Mouse (Mus musculus) C2C12 (cell line): ENCODE measurements around the gene Slc9a1.

Experiments
- CEBPB ChIP-seq: IDR thresholded peaks from one replicate; pipeline ENCODE4 v1.6.1; 2011; ENCODE audit warnings: low read depth, mild to moderate bottlenecking, control low read depth, moderate library complexity
- CTCF ChIP-seq: IDR thresholded peaks from one replicate; pipeline ENCODE4 v1.5.1; 2011; ENCODE audit not compliant: control insufficient read depth, insufficient read depth, insufficient read length
- FOSL1 ChIP-seq: IDR thresholded peaks from one replicate; pipeline ENCODE4 v1.8.0; 2011; ENCODE audit warnings: mild to moderate bottlenecking, low read length; ENCODE audit not compliant: poor library complexity, insufficient read depth, severe bottlenecking
- MAX ChIP-seq: IDR thresholded peaks from one replicate; pipeline ENCODE4 v1.6.1; 2011; ENCODE audit warnings: mild to moderate bottlenecking, control low read depth
- USF1 ChIP-seq: IDR thresholded peaks from one replicate; pipeline ENCODE4 v1.6.1; 2011; ENCODE audit warnings: low read depth, mild to moderate bottlenecking, control low read depth, moderate library complexity

DNA sequence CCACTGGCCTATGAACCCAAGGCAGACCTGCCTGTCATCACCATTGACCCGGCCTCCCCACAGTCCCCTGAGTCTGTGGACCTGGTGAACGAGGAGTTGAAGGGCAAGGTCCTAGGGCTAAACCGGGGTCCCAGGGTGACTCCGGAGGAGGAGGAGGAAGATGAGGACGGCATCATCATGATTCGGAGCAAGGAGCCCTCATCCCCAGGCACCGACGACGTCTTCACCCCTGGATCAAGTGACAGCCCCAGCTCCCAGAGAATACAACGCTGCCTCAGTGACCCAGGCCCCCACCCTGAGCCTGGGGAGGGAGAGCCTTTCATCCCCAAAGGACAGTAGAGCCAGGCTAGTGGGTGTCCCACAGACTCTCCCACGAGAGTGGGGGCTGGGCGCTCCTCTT lies 52.5 kb downstream of the Slc9a1 start:
- TF ChIP-seq CTCF (no peak), USF1 (no peak), MAX (no peak), CEBPB (no peak), FOSL1 (no peak)
